Mouse (Mus musculus): ENCODE data around the gene Slc16a2. TPM values are rescaled to one million over a fixed set of nuclear protein-coding genes. Genes with fewer than 3 reads are reported as not detected.
A peak's percentile ranks its signal among the peaks of the same experiment; 100 is the strongest.

Slc16a2 gene
- polyA plus RNA-seq, 1 experiment from 2014 or later = 29.8 TPM

GRCm38 (mm10) chrX:103744171-103745039, 77.4 kb downstream of the Slc16a2 start:
- Histone ChIP-seq H3K27me3 (ENCODE audit: control insufficient read depth, insufficient read depth, low read depth, low read length) (peaks cover 27% of the 10 kb centered on the region), H3K4me1 (ENCODE audit: control insufficient read depth, insufficient read depth, low read length) (peaks cover 19% of the 10 kb centered on the region), H3K4me3 (ENCODE audit: low read depth, low read length) (no peak overlapping the region), H3K27ac (ENCODE audit: low read length) (peak overlapping the region; percentile 82), H3K36me3 (ENCODE audit: control insufficient read depth, insufficient read depth, low read length) (no peaks in the 10 kb centered on the region), H3K9me3 (replicated peaks; ENCODE audit: control insufficient read depth, low read length, poor library complexity, severe bottlenecking) (no peaks in the 10 kb centered on the region), H3K9ac (ENCODE audit: low read depth, low read length) (no peak overlapping the region), H3K4me2 (ENCODE audit: low read length) (peak overlapping the region; percentile 28)
- ATAC-seq = peak; percentile 97
- WGBS = 27% methylated on average over 7 of the region's 7 CpGs

DNA sequence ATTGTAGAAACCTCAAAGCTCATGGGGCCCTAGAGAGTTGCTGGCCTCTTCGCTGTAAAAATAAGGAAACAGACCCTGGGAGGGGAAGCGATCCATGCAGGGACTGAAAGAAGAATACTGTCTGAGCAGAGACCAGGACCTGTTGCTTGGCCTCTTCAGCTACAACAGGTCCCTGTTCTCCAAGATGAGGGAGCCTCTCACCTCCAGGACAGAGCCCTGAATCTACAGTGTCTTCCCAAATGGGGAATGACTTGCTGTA, 79.8 kb downstream of the Slc16a2 start:
- Histone ChIP-seq H3K9me3 (replicated peaks; ENCODE audit: control insufficient read depth, low read length, poor library complexity, severe bottlenecking) (no peaks in the 10 kb centered on the region), H3K27me3 (ENCODE audit: control insufficient read depth, insufficient read depth, low read depth, low read length) (peaks cover 41% of the 10 kb centered on the region), H3K4me2 (ENCODE audit: low read length) (no peak overlapping the region), H3K36me3 (ENCODE audit: control insufficient read depth, insufficient read depth, low read length) (no peaks in the 10 kb centered on the region), H3K4me1 (ENCODE audit: control insufficient read depth, insufficient read depth, low read length) (peaks cover 19% of the 10 kb centered on the region), H3K4me3 (ENCODE audit: low read depth, low read length) (no peak overlapping the region), H3K9ac (ENCODE audit: low read depth, low read length) (no peak overlapping the region), H3K27ac (ENCODE audit: low read length) (no peak overlapping the region)
- WGBS = 71% methylated on average over 2 of the region's 2 CpGs
- no peak for ATAC-seq

- H3K9ac ChIP-seq (ENCODE audit: low read depth, low read length) = no peak overlapping the region
- H3K4me1 ChIP-seq (ENCODE audit: control insufficient read depth, insufficient read depth, low read length) = peaks cover 19% of the 10 kb centered on the region
- H3K4me3 ChIP-seq (ENCODE audit: low read depth, low read length) = no peak overlapping the region
- H3K27me3 ChIP-seq (ENCODE audit: control insufficient read depth, insufficient read depth, low read depth, low read length) = peaks cover 38% of the 10 kb centered on the region
- ATAC-seq = no peak
- H3K27ac ChIP-seq (ENCODE audit: low read length) = no peak overlapping the region
- H3K9me3 ChIP-seq (replicated peaks; ENCODE audit: control insufficient read depth, low read length, poor library complexity, severe bottlenecking) = no peaks in the 10 kb centered on the region
- WGBS = 53% methylated on average over 7 of the region's 13 CpGs
- no peak overlapping the region for H3K4me2 ChIP-seq (ENCODE audit: low read length)
- no peaks in the 10 kb centered on the region for H3K36me3 ChIP-seq (ENCODE audit: control insufficient read depth, insufficient read depth, low read length)
Measured at GRCm38 (mm10) chrX:103741215-103742056, 80.3 kb downstream of the Slc16a2 start.

- Histone ChIP-seq H3K27ac (ENCODE audit: low read length) (no peak overlapping the region), H3K27me3 (ENCODE audit: control insufficient read depth, insufficient read depth, low read depth, low read length) (peaks cover 35% of the 10 kb centered on the region), H3K9ac (ENCODE audit: low read depth, low read length) (no peak overlapping the region), H3K4me3 (ENCODE audit: low read depth, low read length) (no peak overlapping the region), H3K4me1 (ENCODE audit: control insufficient read depth, insufficient read depth, low read length) (no peaks in the 10 kb centered on the region), H3K36me3 (ENCODE audit: control insufficient read depth, insufficient read depth, low read length) (no peaks in the 10 kb centered on the region), H3K4me2 (ENCODE audit: low read length) (no peak overlapping the region), H3K9me3 (replicated peaks; ENCODE audit: control insufficient read depth, low read length, poor library complexity, severe bottlenecking) (no peaks in the 10 kb centered on the region)
- no peak for ATAC-seq
- 72% methylated on average over 7 of the region's 7 CpGs for WGBS
Measured at GRCm38 (mm10) chrX:103734041-103734625, 87.7 kb downstream of the Slc16a2 start.

DNA sequence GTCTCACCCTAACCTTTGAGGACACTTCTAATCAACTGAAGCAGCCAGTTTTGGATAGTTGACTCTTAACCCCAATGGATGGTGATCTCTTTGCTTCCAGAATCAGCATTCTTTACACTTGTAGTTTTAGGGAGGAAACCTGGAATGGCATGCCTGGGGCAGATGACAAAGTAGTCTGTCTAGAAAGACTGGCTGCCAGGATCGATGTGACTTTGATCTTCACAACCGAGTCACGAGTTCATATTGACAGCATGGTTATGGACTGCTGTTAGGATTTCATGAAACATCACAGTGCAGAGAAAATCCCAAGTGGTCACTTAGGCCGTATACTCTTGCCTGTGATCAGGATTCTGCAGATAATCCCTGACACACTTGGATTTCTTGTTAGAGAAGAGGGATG, 88.7 kb downstream of the Slc16a2 start:
- no peak for ATAC-seq
- Histone ChIP-seq H3K4me3 (ENCODE audit: low read depth, low read length) (no peak overlapping the region), H3K4me1 (ENCODE audit: control insufficient read depth, insufficient read depth, low read length) (no peaks in the 10 kb centered on the region), H3K4me2 (ENCODE audit: low read length) (no peak overlapping the region), H3K9ac (ENCODE audit: low read depth, low read length) (no peak overlapping the region), H3K9me3 (replicated peaks; ENCODE audit: control insufficient read depth, low read length, poor library complexity, severe bottlenecking) (no peaks in the 10 kb centered on the region), H3K36me3 (ENCODE audit: control insufficient read depth, insufficient read depth, low read length) (no peaks in the 10 kb centered on the region), H3K27me3 (ENCODE audit: control insufficient read depth, insufficient read depth, low read depth, low read length) (peaks cover 31% of the 10 kb centered on the region), H3K27ac (ENCODE audit: low read length) (no peak overlapping the region)
- WGBS = 70% methylated on average over 4 of the region's 4 CpGs

GRCm38 (mm10) chrX:103732033-103732703, 89.6 kb downstream of the Slc16a2 start:
- ATAC-seq = no peak
- Histone ChIP-seq H3K4me3 (ENCODE audit: low read depth, low read length) (no peak overlapping the region), H3K4me1 (ENCODE audit: control insufficient read depth, insufficient read depth, low read length) (no peaks in the 10 kb centered on the region), H3K27me3 (ENCODE audit: control insufficient read depth, insufficient read depth, low read depth, low read length) (peaks cover 25% of the 10 kb centered on the region), H3K9ac (ENCODE audit: low read depth, low read length) (no peak overlapping the region), H3K9me3 (replicated peaks; ENCODE audit: control insufficient read depth, low read length, poor library complexity, severe bottlenecking) (no peaks in the 10 kb centered on the region), H3K4me2 (ENCODE audit: low read length) (no peak overlapping the region), H3K27ac (ENCODE audit: low read length) (no peak overlapping the region), H3K36me3 (ENCODE audit: control insufficient read depth, insufficient read depth, low read length) (no peaks in the 10 kb centered on the region)
- WGBS = 64% methylated on average over 4 of the region's 4 CpGs

DNA sequence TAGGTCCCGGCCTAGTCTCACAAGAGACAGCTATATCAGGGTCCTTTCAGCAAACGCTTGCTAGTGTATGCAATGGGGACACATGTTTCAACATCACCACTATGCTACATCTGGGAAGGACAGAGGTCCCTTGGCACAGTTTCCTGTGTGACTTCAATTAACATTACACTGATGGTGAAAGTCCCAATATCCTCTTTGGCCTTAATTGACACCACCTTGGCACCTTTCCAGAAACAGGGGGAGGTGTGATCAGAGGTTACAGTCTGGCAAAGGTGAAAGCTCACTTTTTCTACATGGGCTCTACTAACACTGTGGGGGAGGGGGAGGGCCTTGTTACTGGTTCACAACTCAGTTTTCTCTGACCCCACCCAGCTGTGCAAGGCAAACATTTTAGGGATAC, 99.3 kb downstream of the Slc16a2 start:
- WGBS = 77% methylated on average over 2 of the region's 2 CpGs
- Histone ChIP-seq H3K27me3 (ENCODE audit: control insufficient read depth, insufficient read depth, low read depth, low read length) (peaks cover 24% of the 10 kb centered on the region), H3K4me2 (ENCODE audit: low read length) (no peak overlapping the region)

GRCm38 (mm10) chrX:103719618-103720185, 102.1 kb downstream of the Slc16a2 start:
- WGBS = 49% methylated on average over 12 of the region's 12 CpGs
- no peak overlapping the region for H3K4me2 ChIP-seq (ENCODE audit: low read length)
- no peaks in the 10 kb centered on the region for H3K4me1 ChIP-seq (ENCODE audit: control insufficient read depth, insufficient read depth, low read length)
- no peak overlapping the region for H3K9ac ChIP-seq (ENCODE audit: low read depth, low read length)
- peaks cover 17% of the 10 kb centered on the region for H3K27me3 ChIP-seq (ENCODE audit: control insufficient read depth, insufficient read depth, low read depth, low read length)
- ATAC-seq = no peak
- no peaks in the 10 kb centered on the region for H3K9me3 ChIP-seq (replicated peaks; ENCODE audit: control insufficient read depth, low read length, poor library complexity, severe bottlenecking)
- H3K36me3 ChIP-seq (ENCODE audit: control insufficient read depth, insufficient read depth, low read length) = no peaks in the 10 kb centered on the region
- H3K27ac ChIP-seq (ENCODE audit: low read length) = no peak overlapping the region
- H3K4me3 ChIP-seq (ENCODE audit: low read depth, low read length) = no peak overlapping the region

More for the DNA sequence above, 99.3 kb downstream of the Slc16a2 start:
- no peaks in the 10 kb centered on the region for H3K9me3 ChIP-seq (replicated peaks; ENCODE audit: control insufficient read depth, low read length, poor library complexity, severe bottlenecking)
- no peak overlapping the region for H3K9ac ChIP-seq (ENCODE audit: low read depth, low read length)
- H3K4me3 ChIP-seq (ENCODE audit: low read depth, low read length) = no peak overlapping the region
- H3K4me1 ChIP-seq (ENCODE audit: control insufficient read depth, insufficient read depth, low read length) = no peaks in the 10 kb centered on the region
- H3K36me3 ChIP-seq (ENCODE audit: control insufficient read depth, insufficient read depth, low read length) = no peaks in the 10 kb centered on the region
- no peak for ATAC-seq
- no peak overlapping the region for H3K27ac ChIP-seq (ENCODE audit: low read length)

All from midbrain, embryonic 16.5 days (tissue).